Mouse (Mus musculus): Measurements from ENCODE around the gene Anxa1. TPM values are rescaled to one million over a fixed set of nuclear protein-coding genes. Genes with fewer than 3 reads are reported as not detected.

Gene Anxa1
- polyA plus RNA-seq, 1 experiment from 2014 or later, result 152 TPM

GRCm38 (mm10) chr19:20366010-20366409 is 24.7 kb downstream of the Anxa1 start:
- Histone ChIP-seq H3K27me3 (ENCODE audit: insufficient read depth, low read length) (no peaks in the 10 kb centered on the region), H3K9ac (replicated peaks) (no peak overlapping the region), H3K9me3 (ENCODE audit: low read length) (no peaks in the 10 kb centered on the region), H3K27ac (ENCODE audit: low read depth) (no peak overlapping the region), H3K4me3 (ENCODE audit: low read depth, low read length) (no peak overlapping the region), H3K4me2 (ENCODE audit: low read depth, low read length) (no peak overlapping the region), H3K36me3 (replicated peaks; ENCODE audit: insufficient read depth, low read length) (no peaks in the 10 kb centered on the region), H3K4me1 (ENCODE audit: insufficient read depth) (no peaks in the 10 kb centered on the region)
- TF ChIP-seq EP300 (IDR thresholded peaks at IDR 0.05; ENCODE audit: low read depth) (no peak), CTCF (IDR thresholded peaks at IDR 0.05; ENCODE audit: low read depth) (no peak)
- 64% methylated on average over 2 of the region's 2 CpGs for WGBS (ENCODE audit: insufficient replicate concordance)
- ATAC-seq (no peak), DNase-seq (no peak)

GRCm38 (mm10) chr19:20365364-20365763 is 25.4 kb downstream of the Anxa1 start:
- Histone ChIP-seq H3K4me2 (ENCODE audit: low read depth, low read length) (no peak overlapping the region), H3K9ac (replicated peaks) (no peak overlapping the region), H3K27ac (ENCODE audit: low read depth) (no peak overlapping the region), H3K36me3 (replicated peaks; ENCODE audit: insufficient read depth, low read length) (no peaks in the 10 kb centered on the region), H3K9me3 (ENCODE audit: low read length) (no peaks in the 10 kb centered on the region), H3K27me3 (ENCODE audit: insufficient read depth, low read length) (no peaks in the 10 kb centered on the region), H3K4me1 (ENCODE audit: insufficient read depth) (no peaks in the 10 kb centered on the region), H3K4me3 (ENCODE audit: low read depth, low read length) (no peak overlapping the region)
- WGBS (ENCODE audit: insufficient replicate concordance), result 79% methylated on average over 2 of the region's 2 CpGs
- TF ChIP-seq CTCF (IDR thresholded peaks at IDR 0.05; ENCODE audit: low read depth), result no peak
- no peak for TF ChIP-seq EP300 (IDR thresholded peaks at IDR 0.05; ENCODE audit: low read depth)
- DNase-seq (no peak), ATAC-seq (no peak)

- Histone ChIP-seq H3K27ac (ENCODE audit: low read depth) (no peak overlapping the region), H3K27me3 (ENCODE audit: insufficient read depth, low read length) (no peaks in the 10 kb centered on the region), H3K4me1 (ENCODE audit: insufficient read depth) (no peaks in the 10 kb centered on the region), H3K4me3 (ENCODE audit: low read depth, low read length) (no peak overlapping the region), H3K36me3 (replicated peaks; ENCODE audit: insufficient read depth, low read length) (no peaks in the 10 kb centered on the region), H3K9ac (replicated peaks) (no peak overlapping the region), H3K4me2 (ENCODE audit: low read depth, low read length) (no peak overlapping the region), H3K9me3 (ENCODE audit: low read length) (no peaks in the 10 kb centered on the region)
- 72% methylated on average over 13 of the region's 13 CpGs for WGBS (ENCODE audit: insufficient replicate concordance)
- ATAC-seq (no peak), DNase-seq (no peak)
- TF ChIP-seq CTCF (IDR thresholded peaks at IDR 0.05; ENCODE audit: low read depth) (no peak), EP300 (IDR thresholded peaks at IDR 0.05; ENCODE audit: low read depth) (no peak)
Measured at GRCm38 (mm10) chr19:20364931-20365330, 25.8 kb downstream of the Anxa1 start.

- Histone ChIP-seq H3K9ac (replicated peaks) (no peak overlapping the region), H3K27me3 (ENCODE audit: insufficient read depth, low read length) (no peaks in the 10 kb centered on the region), H3K4me3 (ENCODE audit: low read depth, low read length) (no peak overlapping the region), H3K4me2 (ENCODE audit: low read depth, low read length) (no peak overlapping the region), H3K9me3 (ENCODE audit: low read length) (no peaks in the 10 kb centered on the region), H3K4me1 (ENCODE audit: insufficient read depth) (no peaks in the 10 kb centered on the region), H3K36me3 (replicated peaks; ENCODE audit: insufficient read depth, low read length) (no peaks in the 10 kb centered on the region), H3K27ac (ENCODE audit: low read depth) (no peak overlapping the region)
- 57% methylated on average over 10 of the region's 10 CpGs for WGBS (ENCODE audit: insufficient replicate concordance)
- peak; percentile 33 for DNase-seq
- ATAC-seq, result no peak
- TF ChIP-seq CTCF (IDR thresholded peaks at IDR 0.05; ENCODE audit: low read depth) (peak; percentile 64), EP300 (IDR thresholded peaks at IDR 0.05; ENCODE audit: low read depth) (no peak)
Measured at GRCm38 (mm10) chr19:20363221-20363620, 27.5 kb downstream of the Anxa1 start.

GRCm38 (mm10) chr19:20361917-20362577 is 28.7 kb downstream of the Anxa1 start:
- no peak for DNase-seq
- no peak for ATAC-seq
- WGBS (ENCODE audit: insufficient replicate concordance), result 45% methylated on average over 2 of the region's 2 CpGs
- no peaks in the 10 kb centered on the region for H3K9me3 ChIP-seq (ENCODE audit: low read length)
- no peak overlapping the region for H3K4me3 ChIP-seq (ENCODE audit: low read depth, low read length)
- no peaks in the 10 kb centered on the region for H3K4me1 ChIP-seq (ENCODE audit: insufficient read depth)
- H3K9ac ChIP-seq (replicated peaks), result no peak overlapping the region
- H3K36me3 ChIP-seq (replicated peaks; ENCODE audit: insufficient read depth, low read length), result no peaks in the 10 kb centered on the region
- no peak overlapping the region for H3K27ac ChIP-seq (ENCODE audit: low read depth)
- H3K27me3 ChIP-seq (ENCODE audit: insufficient read depth, low read length), result no peaks in the 10 kb centered on the region
- H3K4me2 ChIP-seq (ENCODE audit: low read depth, low read length), result no peak overlapping the region
- TF ChIP-seq CTCF (IDR thresholded peaks at IDR 0.05; ENCODE audit: low read depth) (peak; percentile 73), EP300 (IDR thresholded peaks at IDR 0.05; ENCODE audit: low read depth) (no peak)

- Histone ChIP-seq H3K4me1 (ENCODE audit: insufficient read depth) (no peaks in the 10 kb centered on the region), H3K9me3 (ENCODE audit: low read length) (no peaks in the 10 kb centered on the region), H3K4me3 (ENCODE audit: low read depth, low read length) (no peak overlapping the region), H3K9ac (replicated peaks) (no peak overlapping the region), H3K27me3 (ENCODE audit: insufficient read depth, low read length) (no peaks in the 10 kb centered on the region), H3K36me3 (replicated peaks; ENCODE audit: insufficient read depth, low read length) (no peaks in the 10 kb centered on the region), H3K27ac (ENCODE audit: low read depth) (no peak overlapping the region), H3K4me2 (ENCODE audit: low read depth, low read length) (no peak overlapping the region)
- WGBS (ENCODE audit: insufficient replicate concordance), result 72% methylated on average over 5 of the region's 5 CpGs
- no peak for DNase-seq
- no peak for ATAC-seq
- TF ChIP-seq CTCF (IDR thresholded peaks at IDR 0.05; ENCODE audit: low read depth) (no peak), EP300 (IDR thresholded peaks at IDR 0.05; ENCODE audit: low read depth) (no peak)
Measured at GRCm38 (mm10) chr19:20358679-20359078, 32.1 kb downstream of the Anxa1 start.
